Mouse (Mus musculus): Measurements from ENCODE around the gene Glrx5. TPM values are rescaled to one million over a fixed set of nuclear protein-coding genes. Genes with fewer than 3 reads are reported as not detected.

Gene Glrx5
- polyA plus RNA-seq (2014; fragmentation: Illumina TruSeq; extraction: RNeasy Lipid Tissue Mini Kit (QIAGEN cat#74804); ENCODE audit: low read depth, low replicate concordance) = 31.5 TPM

DNA sequence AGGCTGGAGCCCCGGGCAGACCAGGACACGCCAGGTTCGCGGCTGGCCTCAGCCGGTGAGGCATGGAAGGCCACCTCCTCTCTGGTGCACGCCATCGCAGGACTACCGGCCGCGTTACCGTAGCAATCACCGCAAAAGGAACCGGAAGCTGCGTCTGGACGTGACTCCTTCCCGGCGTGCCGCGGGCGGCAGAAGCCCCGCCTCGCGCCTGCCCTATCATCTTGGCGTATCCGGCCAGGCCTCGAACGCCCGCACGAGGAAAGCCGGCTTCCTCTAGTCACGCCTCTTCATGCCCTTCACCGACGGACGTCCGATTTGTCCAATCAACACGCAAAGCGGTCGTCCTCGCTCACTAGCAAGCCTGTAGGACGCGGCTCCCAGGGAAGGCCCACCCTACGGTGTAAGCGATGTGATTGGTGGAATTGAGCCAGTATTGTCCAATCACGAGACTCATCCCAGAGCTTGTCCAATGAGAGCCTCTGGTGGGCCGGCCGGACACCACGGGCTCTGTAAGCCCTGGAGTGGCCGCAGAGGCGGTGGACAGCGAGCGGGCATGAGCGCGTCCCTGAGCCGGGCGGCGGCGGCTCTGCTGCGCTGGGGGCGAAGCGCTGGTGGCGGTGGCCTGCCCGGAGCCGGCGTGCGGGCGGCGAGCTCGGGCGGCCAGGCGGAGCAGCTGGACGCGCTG is at the start of gene Glrx5:
TSS of gene Glrx5 (plus strand) at position 542 of the 685 bp plus-strand sequence.

DNA sequence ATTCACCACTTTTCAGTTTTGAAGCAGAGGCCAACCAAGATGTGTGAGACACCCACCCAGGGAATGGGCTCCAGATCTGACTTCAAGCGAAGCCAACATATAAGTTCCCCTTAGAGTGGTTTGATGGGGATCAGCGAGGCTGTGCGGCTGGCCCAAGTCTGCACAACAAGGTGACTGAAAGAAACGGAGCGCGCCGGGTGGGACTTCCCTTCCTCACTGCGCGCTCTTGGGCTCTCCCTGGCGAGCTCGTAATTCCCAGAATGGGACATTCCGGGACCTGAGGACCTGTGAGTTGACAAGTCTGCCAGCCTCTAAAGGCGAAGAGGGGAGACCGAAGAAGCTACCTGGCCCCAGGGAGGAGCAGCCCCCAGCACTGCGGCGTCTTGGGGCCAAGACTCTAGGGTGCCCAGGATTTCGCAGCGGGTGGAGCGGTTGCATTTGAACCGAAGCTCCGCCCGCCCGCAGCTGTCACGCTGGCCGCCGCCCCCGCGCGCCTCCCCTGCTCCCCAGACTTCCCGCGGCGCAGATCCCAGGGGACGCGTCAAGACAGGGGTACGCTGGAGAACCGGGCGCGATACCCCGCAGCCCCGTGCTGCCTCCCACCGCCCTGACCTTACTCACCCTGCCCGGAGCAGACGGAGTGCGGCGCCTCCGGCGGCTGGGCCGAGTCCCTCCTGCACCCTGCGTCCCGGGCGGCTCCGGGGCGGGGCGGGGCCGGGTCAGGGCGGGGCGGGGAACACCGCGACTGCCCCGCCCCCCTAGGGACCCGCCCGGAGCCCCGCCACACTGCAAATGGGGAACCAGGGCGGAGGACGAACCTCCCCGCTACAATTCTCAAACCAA is 22.9 kb upstream of the Glrx5 start, which contains the start of gene Syne3:
TSS of gene Syne3 (minus strand) at position 440 of the 843 bp plus-strand sequence.

Other genes starting within 250 kb of the Glrx5 start
- gene Clmn, start 167.6 kb upstream of the Glrx5 start, polyA plus RNA-seq (2014; fragmentation: Illumina TruSeq; extraction: RNeasy Lipid Tissue Mini Kit (QIAGEN cat#74804); ENCODE audit: low read depth, low replicate concordance) = 35.1 TPM
- gene Syne3, start 22.9 kb upstream of the Glrx5 start, polyA plus RNA-seq (2014; fragmentation: Illumina TruSeq; extraction: RNeasy Lipid Tissue Mini Kit (QIAGEN cat#74804); ENCODE audit: low read depth, low replicate concordance) = 4.2 TPM
- gene Tcl1b2, start 113.3 kb downstream of the Glrx5 start, polyA plus RNA-seq (2014; fragmentation: Illumina TruSeq; extraction: RNeasy Lipid Tissue Mini Kit (QIAGEN cat#74804); ENCODE audit: low read depth, low replicate concordance) = not detected
- gene Tcl1b1, start 127.0 kb downstream of the Glrx5 start, polyA plus RNA-seq (2014; fragmentation: Illumina TruSeq; extraction: RNeasy Lipid Tissue Mini Kit (QIAGEN cat#74804); ENCODE audit: low read depth, low replicate concordance) = not detected
- not detected for gene Tcl1b5, start 143.7 kb downstream of the Glrx5 start, polyA plus RNA-seq (2014; fragmentation: Illumina TruSeq; extraction: RNeasy Lipid Tissue Mini Kit (QIAGEN cat#74804); ENCODE audit: low read depth, low replicate concordance)
- gene Tcl1b3, start 158.4 kb downstream of the Glrx5 start, polyA plus RNA-seq (2014; fragmentation: Illumina TruSeq; extraction: RNeasy Lipid Tissue Mini Kit (QIAGEN cat#74804); ENCODE audit: low read depth, low replicate concordance) = not detected
- gene Tcl1b4, start 169.3 kb downstream of the Glrx5 start, polyA plus RNA-seq (2014; fragmentation: Illumina TruSeq; extraction: RNeasy Lipid Tissue Mini Kit (QIAGEN cat#74804); ENCODE audit: low read depth, low replicate concordance) = not detected
- not detected for gene Tcl1, start 190.1 kb downstream of the Glrx5 start, polyA plus RNA-seq (2014; fragmentation: Illumina TruSeq; extraction: RNeasy Lipid Tissue Mini Kit (QIAGEN cat#74804); ENCODE audit: low read depth, low replicate concordance)

Measured in adipose tissue, adult 10 weeks (tissue).